Mouse (Mus musculus): Measurements from ENCODE around the gene Ift140.

Gene Ift140

GRCm38 (mm10) chr17:25090450-25090849 is 74.6 kb downstream of the Ift140 start:
- no peak for TF ChIP-seq GATA4 (IDR thresholded peaks at IDR 0.05; ENCODE audit: insufficient replicate concordance, low read length)

DNA sequence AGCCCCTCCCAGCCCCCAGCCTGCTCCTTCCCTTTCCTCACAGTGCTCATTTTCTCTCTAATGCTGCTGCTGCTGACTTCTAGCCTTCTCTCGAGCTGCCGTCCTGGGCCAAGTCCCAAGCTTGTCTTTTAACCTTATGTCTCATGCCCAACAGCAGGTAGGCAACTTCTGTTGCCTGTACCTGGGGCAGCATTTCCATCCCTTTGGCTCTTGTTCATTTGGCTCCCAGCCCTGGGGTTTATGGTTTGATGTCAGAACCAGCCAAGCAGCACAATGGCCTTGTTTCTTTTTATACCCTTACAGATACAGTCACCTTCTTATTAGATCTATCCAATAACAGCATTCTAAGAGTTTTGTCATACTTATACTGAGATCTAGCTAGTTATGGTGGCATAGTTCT is 80.3 kb downstream of the Ift140 start:
- TF ChIP-seq GATA4 (IDR thresholded peaks at IDR 0.05; ENCODE audit: insufficient replicate concordance, low read length), result no peak

GRCm38 (mm10) chr17:25100052-25100451 is 84.2 kb downstream of the Ift140 start:
- no peak for TF ChIP-seq GATA4 (IDR thresholded peaks at IDR 0.05; ENCODE audit: insufficient replicate concordance, low read length)

GRCm38 (mm10) chr17:25101338-25101737 is 85.5 kb downstream of the Ift140 start:
- no peak for TF ChIP-seq GATA4 (IDR thresholded peaks at IDR 0.05; ENCODE audit: insufficient replicate concordance, low read length)

DNA sequence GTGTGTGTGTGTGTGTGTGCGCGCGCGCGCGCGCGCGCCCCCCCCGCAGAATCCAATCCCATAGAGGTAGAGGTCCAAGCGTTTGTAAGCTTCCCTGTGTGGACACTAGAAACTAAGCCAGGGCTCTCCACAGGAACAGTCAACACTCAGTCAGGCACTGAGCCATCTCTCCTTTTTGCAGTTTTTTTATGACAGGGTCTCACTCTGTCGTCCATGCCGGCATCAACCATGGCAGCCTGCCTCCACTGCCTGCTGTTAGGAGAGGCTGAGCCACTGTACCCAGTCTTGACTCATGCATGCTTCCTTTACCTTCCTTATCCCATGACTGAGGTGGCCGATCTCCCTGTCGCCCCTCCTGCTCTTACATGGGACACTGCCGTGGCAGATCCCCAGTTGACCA is 91.9 kb downstream of the Ift140 start:
- no peak for TF ChIP-seq GATA4 (IDR thresholded peaks at IDR 0.05; ENCODE audit: insufficient replicate concordance, low read length)

DNA sequence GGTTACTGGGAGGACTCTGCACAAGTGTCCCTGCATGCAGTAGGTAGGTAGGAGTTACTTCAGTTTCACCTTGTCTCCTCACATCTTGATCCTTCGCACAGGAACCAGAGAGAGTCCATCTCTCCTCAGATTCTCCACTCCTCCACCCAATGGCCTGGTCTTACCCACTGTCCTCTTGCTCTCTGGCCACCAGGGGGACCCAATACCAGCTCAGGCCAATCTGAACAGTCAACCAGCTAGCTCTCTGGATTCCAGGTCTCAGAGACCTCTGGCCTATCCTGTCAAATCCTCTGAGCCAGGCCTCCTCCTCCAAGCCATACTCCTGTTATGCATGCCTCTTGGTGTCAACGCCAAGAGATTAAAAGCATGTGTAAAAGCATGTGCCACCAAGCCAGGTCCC is 93.7 kb downstream of the Ift140 start:
- no peak for TF ChIP-seq GATA4 (IDR thresholded peaks at IDR 0.05; ENCODE audit: insufficient replicate concordance, low read length)

DNA sequence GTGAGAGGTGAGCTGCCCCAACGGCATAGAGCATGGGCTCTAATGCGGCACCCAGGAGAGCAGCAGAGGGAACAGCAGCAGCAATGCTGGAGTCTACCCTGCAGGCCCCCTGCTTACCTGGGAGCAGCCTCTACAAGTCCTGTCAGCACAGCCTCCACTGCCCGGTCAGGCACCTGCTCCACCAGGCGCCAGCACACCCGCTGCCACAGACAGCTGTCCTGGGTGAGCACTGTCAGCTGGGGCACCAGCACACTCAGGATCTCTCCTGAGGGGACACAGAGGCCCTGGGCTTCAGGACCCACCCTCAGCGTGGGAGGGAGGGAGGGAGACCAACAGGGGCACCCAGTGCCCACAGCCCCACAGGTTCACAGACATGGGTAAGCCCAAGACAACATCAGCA is 94.7 kb downstream of the Ift140 start:
- TF ChIP-seq GATA4 (IDR thresholded peaks at IDR 0.05; ENCODE audit: insufficient replicate concordance, low read length), result no peak

- no peak for TF ChIP-seq GATA4 (IDR thresholded peaks at IDR 0.05; ENCODE audit: insufficient replicate concordance, low read length)
Observed at GRCm38 (mm10) chr17:25111220-25111619, 95.3 kb downstream of the Ift140 start.

DNA sequence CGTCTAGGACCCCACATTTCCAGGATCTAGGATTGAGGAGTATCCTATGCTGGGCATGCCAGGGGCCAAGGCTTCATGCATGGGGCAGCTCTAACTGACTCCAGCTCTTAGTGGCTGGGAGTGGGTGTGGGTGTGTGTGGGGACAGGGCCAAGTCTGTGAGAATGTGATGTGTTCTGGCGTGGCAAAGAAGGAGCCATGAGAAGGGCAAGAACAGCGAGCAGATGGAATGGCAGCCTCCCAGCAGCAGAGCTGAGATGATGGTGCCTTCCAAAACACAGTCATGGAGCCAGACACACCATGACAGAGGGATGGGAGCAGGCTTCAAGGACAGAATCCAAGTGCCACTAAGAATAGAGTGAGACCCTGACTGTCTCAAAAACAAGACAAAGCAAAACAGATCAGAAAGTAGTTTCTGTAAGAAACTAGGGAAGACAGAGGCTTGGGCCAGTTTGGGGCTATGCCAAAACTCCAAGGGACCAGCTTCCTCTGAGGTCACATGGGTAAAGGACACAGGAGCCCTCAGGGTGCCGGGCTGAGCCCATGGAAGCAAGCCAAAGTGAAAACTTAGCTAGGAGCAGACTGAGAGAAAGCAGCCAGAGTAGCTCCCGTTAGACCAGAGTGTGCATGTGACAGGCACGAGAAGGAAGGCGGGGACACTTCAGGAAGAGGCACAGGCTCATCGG is 96.0 kb downstream of the Ift140 start:
- no peak for TF ChIP-seq GATA4 (IDR thresholded peaks at IDR 0.05; ENCODE audit: insufficient replicate concordance, low read length)

- TF ChIP-seq GATA4 (IDR thresholded peaks at IDR 0.05; ENCODE audit: insufficient replicate concordance, low read length), result no peak
Observed at GRCm38 (mm10) chr17:25112423-25112810, 96.5 kb downstream of the Ift140 start.

- TF ChIP-seq GATA4 (IDR thresholded peaks at IDR 0.05; ENCODE audit: insufficient replicate concordance, low read length), result no peak
Observed at GRCm38 (mm10) chr17:25114908-25115645, 99.2 kb downstream of the Ift140 start.

- no peak; the same call in 1 of the 2 replicates for TF ChIP-seq GATA4 (IDR thresholded peaks at IDR 0.05; ENCODE audit: insufficient replicate concordance, low read length)
Observed at GRCm38 (mm10) chr17:25115664-25116432, 100.0 kb downstream of the Ift140 start, which contains the start of gene Telo2. Gene Telo2 (minus strand): TSS chr17:25115967.

DNA sequence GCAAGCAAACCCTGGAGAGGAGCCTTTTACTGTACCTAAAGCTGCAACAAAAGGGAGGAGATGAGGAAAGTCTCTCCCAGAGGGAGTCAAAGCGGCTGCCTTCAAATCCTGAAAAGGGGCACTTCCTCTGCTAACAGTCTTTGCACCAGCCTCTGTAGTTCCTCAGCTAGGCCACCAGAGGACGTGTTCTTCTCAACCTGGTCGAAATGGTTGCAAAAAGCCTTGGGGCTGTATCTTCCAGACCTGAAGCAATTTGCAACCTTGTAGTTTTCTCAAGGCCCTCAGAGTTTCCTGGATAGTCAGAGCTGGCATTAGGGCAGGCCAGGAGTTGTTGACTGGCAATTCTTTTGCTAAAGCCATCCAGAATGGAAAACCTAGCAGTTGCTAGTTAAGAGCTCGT is 101.4 kb downstream of the Ift140 start:
- no peak for TF ChIP-seq GATA4 (IDR thresholded peaks at IDR 0.05; ENCODE audit: insufficient replicate concordance, low read length)

- no peak for TF ChIP-seq GATA4 (IDR thresholded peaks at IDR 0.05; ENCODE audit: insufficient replicate concordance, low read length)
Observed at GRCm38 (mm10) chr17:25120406-25120805, 104.5 kb downstream of the Ift140 start, which contains the start of gene Ptx4. Gene Ptx4 (plus strand): TSS chr17:25120760.

- no peak for TF ChIP-seq GATA4 (IDR thresholded peaks at IDR 0.05; ENCODE audit: insufficient replicate concordance, low read length)
Observed at GRCm38 (mm10) chr17:25123979-25124378, 108.1 kb downstream of the Ift140 start.

- no peak for TF ChIP-seq GATA4 (IDR thresholded peaks at IDR 0.05; ENCODE audit: insufficient replicate concordance, low read length)
Observed at GRCm38 (mm10) chr17:25127079-25127478, 111.2 kb downstream of the Ift140 start.

Data from liver, adult (tissue).